Mouse (Mus musculus) central nervous system, embryonic 14 days (tissue): ENCODE measurements around the gene Ranbp2. TPM values are rescaled to one million over a fixed set of nuclear protein-coding genes. Genes with fewer than 3 reads are reported as not detected.

Experiments used
- polyA plus RNA-seq: library from polyadenylated mRNA; depleted of rRNA; stranded (reverse); fragments of >200 nt; gene quantifications from 2 replicates; pipeline ENCODE4 v1.2.3, GENCODE M21; 2012; rRNA removed

The Ranbp2 gene
- polyA plus RNA-seq, result 13.5 and 14.4 TPM in 2 replicates

GRCm38 (mm10) chr10:58446384-58447279 is at the start of gene Ranbp2:
TSS of gene Ranbp2 (plus strand) at chr10:58446920.

DNA sequence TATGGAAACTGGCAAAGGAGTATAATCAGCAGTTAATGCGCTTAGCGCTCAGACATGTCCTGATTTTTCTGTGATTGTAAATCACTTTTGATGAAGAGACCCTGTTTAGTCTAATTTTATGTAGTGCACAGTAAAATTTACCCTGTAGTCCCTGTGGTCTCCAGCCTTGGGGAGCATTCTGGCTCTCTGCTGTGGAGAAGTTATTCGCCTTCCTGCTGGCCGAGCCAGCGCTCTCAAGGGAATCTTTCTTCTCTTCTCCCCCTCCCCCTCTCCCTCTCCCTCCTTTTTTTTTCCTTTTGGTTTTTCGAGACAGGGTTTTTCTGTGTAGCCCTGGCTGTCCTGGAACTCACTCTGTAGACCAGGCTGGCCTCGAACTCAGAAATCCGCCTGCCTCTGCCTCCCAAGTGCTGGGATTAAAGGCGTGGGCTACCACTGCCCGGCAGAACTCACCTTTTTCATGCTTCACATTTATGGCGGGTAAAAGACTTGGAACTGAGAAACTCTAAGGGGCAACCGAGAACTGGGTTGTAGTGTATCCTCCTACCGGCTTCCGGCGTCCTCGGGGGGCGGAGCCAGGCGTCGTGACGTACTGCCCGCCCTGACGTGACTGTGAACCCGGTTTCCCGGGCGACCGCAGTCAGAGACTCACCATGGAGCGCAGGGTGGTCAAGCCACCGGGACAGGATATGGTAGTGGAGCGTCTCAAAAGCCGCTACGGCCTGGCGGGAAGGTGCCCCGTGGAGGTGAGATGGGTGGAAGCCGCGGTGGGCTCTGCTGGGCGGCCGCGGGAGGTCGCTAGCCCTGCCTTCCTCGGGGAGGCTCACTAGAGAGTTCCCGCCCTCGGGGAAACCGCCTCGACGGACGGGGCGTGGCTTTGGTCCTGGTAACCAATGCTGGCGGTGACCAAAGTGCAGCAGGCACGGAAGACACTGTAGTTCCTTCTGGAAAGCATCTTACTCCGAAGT is 50.9 kb downstream of the Ranbp2 start, which contains the start of gene Ccdc138:
Gene Ccdc138 (plus strand): TSS at position 629 of the 965 bp plus-strand sequence.

Other genes starting within 250 kb of the Ranbp2 start
- gene AW822073, start 222.0 kb upstream of the Ranbp2 start, polyA plus RNA-seq, result not detected in 2 replicates
- gene Duxf3, start 214.2 kb upstream of the Ranbp2 start, polyA plus RNA-seq, result not detected in 2 replicates
- gene Gm4981, start 210.2 kb upstream of the Ranbp2 start, polyA plus RNA-seq, result 0.04 TPM in 1 of 2 replicates, not detected in the other
- 42.1 and 43.7 TPM in 2 replicates for gene Gcc2, start 191.4 kb upstream of the Ranbp2 start, polyA plus RNA-seq
- gene Lims1, start 123.5 kb upstream of the Ranbp2 start, polyA plus RNA-seq, result 27.6 and 28.7 TPM in 2 replicates
- gene Ccdc138, start 51.0 kb downstream of the Ranbp2 start, polyA plus RNA-seq, result 4.9 and 5.5 TPM in 2 replicates
- 0.64 and 0.81 TPM in 2 replicates for gene Edar, start 228.7 kb downstream of the Ranbp2 start, polyA plus RNA-seq